Comparison of ENCODE assay signal across 10 mouse cellular contexts in the genomic region with DNA sequence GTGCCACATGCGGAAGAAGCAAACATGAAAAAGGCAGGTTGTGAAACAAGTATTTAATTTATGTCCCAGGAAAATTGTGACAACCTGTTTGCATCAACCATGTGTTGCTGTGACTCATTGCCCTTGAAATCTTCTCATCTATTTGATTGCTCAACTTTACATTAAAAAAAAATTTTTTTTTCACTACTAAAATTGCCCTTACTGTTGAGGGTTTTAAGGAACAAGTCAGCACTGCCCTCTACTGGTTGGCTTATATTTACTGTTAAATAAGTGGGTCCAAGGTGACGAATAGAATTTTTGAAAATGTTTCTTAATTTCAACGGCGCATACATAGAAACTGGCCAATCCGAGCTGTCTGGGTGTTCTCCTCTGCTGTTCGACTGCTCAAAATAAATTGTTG. TPM values are rescaled to one million over a fixed set of nuclear protein-coding genes. Genes with fewer than 3 reads are reported as not detected.
A peak's percentile ranks its signal among the peaks of the same experiment; 100 is the strongest.
DNase-seq lines count a peak whose midpoint lies in the region; ATAC-seq lines count a peak whose summit lies in the region.
"Had no signal": no experiment of that assay in that cellular context is flagged by ENCODE, and none has a peak within 500 bp of the region (broad histone marks: within the 10 kb centered on the region; RNA-seq: fewer than 3 reads in every experiment).

No protein-coding gene starts in this region.

- DNase-seq in midbrain, embryonic 14.5 days = peak; percentile 84
- DNase-seq in c-Kit-positive CD71-positive TER-119-positive erythroid progenitor cells, embryonic 14.5 days (ENCODE audit: low spot score) = peak; percentile 17
- peak; percentile 25 for DNase-seq in retina, postnatal 7 days (ENCODE audit: low read depth, low spot score)
- DNase-seq in spleen, adult 18-20 months = no peak

- no peak overlapping the region for H3K4me3 ChIP-seq in forebrain, embryonic 13.5 days
- H3K4me3 ChIP-seq in forebrain, embryonic 15.5 days = no peak overlapping the region
- no peak overlapping the region for H3K4me3 ChIP-seq in midbrain, embryonic 14.5 days (replicated peaks; ENCODE audit: low read depth, low read length)
- no peak overlapping the region for H3K4me3 ChIP-seq in midbrain, embryonic 15.5 days
- H3K4me3 ChIP-seq: limb, embryonic 12.5 days had no signal

- no peak overlapping the region for H3K4me2 ChIP-seq in forebrain, embryonic 13.5 days
- H3K4me2 ChIP-seq in forebrain, embryonic 15.5 days (replicated peaks) = no peak overlapping the region
- no peak overlapping the region for H3K4me2 ChIP-seq in midbrain, embryonic 14.5 days (ENCODE audit: low read length)
- H3K4me2 ChIP-seq in midbrain, embryonic 15.5 days = no peak overlapping the region
- H3K4me2 ChIP-seq: limb, embryonic 12.5 days had no signal

- no peak overlapping the region for H3K9ac ChIP-seq in forebrain, embryonic 13.5 days
- H3K9ac ChIP-seq in forebrain, embryonic 15.5 days (replicated peaks) = no peak overlapping the region
- H3K9ac ChIP-seq in midbrain, embryonic 14.5 days (replicated peaks; ENCODE audit: low read length) = no peak overlapping the region
- H3K9ac ChIP-seq in midbrain, embryonic 15.5 days = no peak overlapping the region
- H3K9ac ChIP-seq: limb, embryonic 12.5 days had no signal

- no peaks in the 10 kb centered on the region for H3K36me3 ChIP-seq in forebrain, embryonic 13.5 days (ENCODE audit: poor library complexity, severe bottlenecking)
- no peaks in the 10 kb centered on the region for H3K36me3 ChIP-seq in forebrain, embryonic 15.5 days
- no peaks in the 10 kb centered on the region for H3K36me3 ChIP-seq in midbrain, embryonic 14.5 days (ENCODE audit: control insufficient read depth, insufficient read depth, low read length)
- H3K36me3 ChIP-seq in midbrain, embryonic 15.5 days (replicated peaks) = no peaks in the 10 kb centered on the region
- H3K36me3 ChIP-seq: limb, embryonic 12.5 days had no signal

- H3K27ac ChIP-seq in forebrain, embryonic 13.5 days = no peak overlapping the region
- no peak overlapping the region for H3K27ac ChIP-seq in forebrain, embryonic 15.5 days (replicated peaks)
- no peak overlapping the region for H3K27ac ChIP-seq in midbrain, embryonic 14.5 days (replicated peaks; ENCODE audit: low read depth, low read length)
- H3K27ac ChIP-seq in midbrain, embryonic 15.5 days = no peak overlapping the region
- H3K27ac ChIP-seq: limb, embryonic 12.5 days had no signal

- no peaks in the 10 kb centered on the region for H3K4me1 ChIP-seq in forebrain, embryonic 13.5 days
- no peaks in the 10 kb centered on the region for H3K4me1 ChIP-seq in forebrain, embryonic 15.5 days
- H3K4me1 ChIP-seq in midbrain, embryonic 14.5 days (ENCODE audit: control insufficient read depth, insufficient read depth, low read length) = no peaks in the 10 kb centered on the region
- H3K4me1 ChIP-seq in midbrain, embryonic 15.5 days = no peaks in the 10 kb centered on the region
- H3K4me1 ChIP-seq: limb, embryonic 12.5 days had no signal

- no peaks in the 10 kb centered on the region for H3K27me3 ChIP-seq in forebrain, embryonic 13.5 days
- H3K27me3 ChIP-seq in forebrain, embryonic 15.5 days = no peaks in the 10 kb centered on the region
- H3K27me3 ChIP-seq in midbrain, embryonic 14.5 days (ENCODE audit: control insufficient read depth, insufficient read depth, low read length) = no peaks in the 10 kb centered on the region
- H3K27me3 ChIP-seq in midbrain, embryonic 15.5 days (replicated peaks) = no peaks in the 10 kb centered on the region
- H3K27me3 ChIP-seq: limb, embryonic 12.5 days had no signal

- 47% methylated on average over 6 of the region's 6 CpGs for WGBS in forebrain, embryonic 13.5 days
- 45% methylated on average over 6 of the region's 6 CpGs for WGBS in forebrain, embryonic 15.5 days
- WGBS in midbrain, embryonic 14.5 days = 45% methylated on average over 6 of the region's 6 CpGs
- WGBS in midbrain, embryonic 15.5 days = 49% methylated on average over 6 of the region's 6 CpGs

- no peaks in the 10 kb centered on the region for H3K9me3 ChIP-seq in forebrain, embryonic 13.5 days (replicated peaks)
- no peaks in the 10 kb centered on the region for H3K9me3 ChIP-seq in forebrain, embryonic 15.5 days
- H3K9me3 ChIP-seq in midbrain, embryonic 14.5 days (ENCODE audit: control insufficient read depth, low read length) = no peaks in the 10 kb centered on the region
- H3K9me3 ChIP-seq in midbrain, embryonic 15.5 days = no peaks in the 10 kb centered on the region
- H3K9me3 ChIP-seq: limb, embryonic 12.5 days had no signal

- 0 out of 2 replicates have a peak, but pooled peaks have one; percentile 41 for ATAC-seq in forebrain, embryonic 13.5 days
- no peak for ATAC-seq in forebrain, embryonic 15.5 days (replicated peaks)
- no peak for ATAC-seq in midbrain, embryonic 14.5 days (ENCODE audit: low FRiP score, low TSS enrichment)
- ATAC-seq in midbrain, embryonic 15.5 days (replicated peaks) = no peak
- ATAC-seq in inflammation-experienced regulatory T-cells, adult 6 months = peak; percentile 74

RNA-seq across cellular contexts. Expression of gene Dhrs7, which starts 29.2 kb away (rescaled TPM):
- polyA plus RNA-seq in forebrain, embryonic 13.5 days (2015; fragmentation: Nextera tagmentation; extraction: Ambion mirVana) = 5.3 and 6.1 TPM in 2 replicates
- 8.0 and 10.2 TPM in 2 replicates for polyA plus RNA-seq in forebrain, embryonic 15.5 days (2015; fragmentation: Nextera tagmentation; extraction: Ambion mirVana)
- polyA plus RNA-seq in midbrain, embryonic 14.5 days (2014; fragmentation: Nextera tagmentation; extraction: Ambion mirVana) = 11.8 and 17.0 TPM in 2 replicates
- polyA plus RNA-seq in midbrain, embryonic 15.5 days (2015; fragmentation: Nextera tagmentation; extraction: Ambion mirVana) = 15.1 and 16.6 TPM in 2 replicates
- polyA plus RNA-seq in inflammation-experienced regulatory T-cells, adult 6 months (2017; shearing (Covaris generic)) = 100 to 1,000 TPM; 100 to 112 (median 101) TPM

RNA-seq across cellular contexts. Expression of gene Gm4756, which starts 44.4 kb away (rescaled TPM):
- not detected in 2 replicates for polyA plus RNA-seq in forebrain, embryonic 13.5 days (2015; fragmentation: Nextera tagmentation; extraction: Ambion mirVana)
- polyA plus RNA-seq in forebrain, embryonic 15.5 days (2015; fragmentation: Nextera tagmentation; extraction: Ambion mirVana) = not detected in 2 replicates
- not detected in 2 replicates for polyA plus RNA-seq in midbrain, embryonic 14.5 days (2014; fragmentation: Nextera tagmentation; extraction: Ambion mirVana)
- polyA plus RNA-seq in midbrain, embryonic 15.5 days (2015; fragmentation: Nextera tagmentation; extraction: Ambion mirVana) = not detected in 2 replicates
- polyA plus RNA-seq in inflammation-experienced regulatory T-cells, adult 6 months (2017; shearing (Covaris generic)) = under 1 TPM in 1 of 3 experiments, not detected in 2; 0.32 TPM
- polyA plus RNA-seq: limb, embryonic 12.5 days; testis, adult 2 months had no signal

Comparison
In these comparisons a context has a peak if more than half of its experiments do, and no peak if none do; other contexts are left out.
1. ATAC-seq: peak in forebrain, embryonic 13.5 days (single experiment) and inflammation-experienced regulatory T-cells, adult 6 months (single experiment); none in forebrain, embryonic 15.5 days (single experiment), midbrain, embryonic 14.5 days (single experiment) and midbrain, embryonic 15.5 days (single experiment).
2. DNase-seq: peak in midbrain, embryonic 14.5 days (single experiment), c-Kit-positive CD71-positive TER-119-positive erythroid progenitor cells, embryonic 14.5 days (single experiment) and retina, postnatal 7 days (single experiment); none in spleen, adult 18-20 months (0 of 2).